Mouse (Mus musculus) intestine, postnatal 0 days (tissue): ENCODE data around the gene Msi2. TPM values are rescaled to one million over a fixed set of nuclear protein-coding genes. Genes with fewer than 3 reads are reported as not detected.

Source experiments
- ATAC-seq: fragments of 200-750 bp; cut with Nextera tagmentation; 2 replicates; pipeline ENCODE4 v1.8.0; 2017; ENCODE audit warnings: mild to moderate bottlenecking, moderate TSS enrichment, moderate library complexity
- H3K27ac ChIP-seq: fragments of 300-500 bp; sonication (generic); 2 replicates; pipeline ENCODE4 v1.5.1; 2014; ENCODE audit warnings: mild to moderate bottlenecking, low read depth, low read length, moderate library complexity
- H3K27me3 ChIP-seq: fragments of 300-500 bp; sonication (generic); replicated peaks from 2 replicates; pipeline ENCODE4 v1.6.1; 2014; ENCODE audit warnings: low read length, mixed read lengths; ENCODE audit not compliant: control insufficient read depth, insufficient read depth
- H3K36me3 ChIP-seq: fragments of 300-500 bp; sonication (generic); 2 replicates; pipeline ENCODE4 v1.6.1; 2014; ENCODE audit warnings: mild to moderate bottlenecking, moderate library complexity; ENCODE audit not compliant: control insufficient read depth, insufficient read depth
- H3K4me1 ChIP-seq: fragments of 300-500 bp; sonication (generic); replicated peaks from 2 replicates; pipeline ENCODE4 v1.6.1; 2014; ENCODE audit warnings: antibody characterized with exemption, low read length, mixed read lengths; ENCODE audit not compliant: control insufficient read depth, insufficient read depth
- H3K4me2 ChIP-seq: fragments of 300-500 bp; sonication (generic); replicated peaks from 2 replicates; pipeline ENCODE4 v1.6.1; 2014; ENCODE audit warnings: low read depth, mild to moderate bottlenecking, moderate library complexity
- H3K4me3 ChIP-seq: fragments of 300-500 bp; sonication (generic); 2 replicates; pipeline ENCODE4 v1.5.1; 2014; ENCODE audit warnings: low read depth, low read length
- H3K9ac ChIP-seq: fragments of 300-500 bp; sonication (generic); 2 replicates; pipeline ENCODE4 v1.6.1; 2014; ENCODE audit warnings: mild to moderate bottlenecking, low read depth, low read length
- H3K9me3 ChIP-seq: fragments of 300-500 bp; sonication (generic); 2 replicates; pipeline ENCODE4 v1.6.1; 2016; ENCODE audit warnings: mixed run types; ENCODE audit not compliant: control insufficient read depth
- CTCF ChIP-seq: sonication (generic); IDR thresholded peaks from 2 replicates; pipeline ENCODE4 v1.5.1; 2016; ENCODE audit warnings: low read depth, mild to moderate bottlenecking, control low read depth, antibody characterized with exemption, moderate library complexity
- WGBS: fragments of 180-500 bp; shearing (Covaris S2); extraction: QIAGEN DNeasy Blood & Tissue Kit; methylation state at CpG from one replicate; pipeline ENCODE4 v1.1.7; 2014; 5-methylcytosine and 5-hydroxymethylcytosine counted together
- polyA plus RNA-seq: library from polyadenylated mRNA; unstranded; fragments of >200 nt; fragmentation: Nextera tagmentation; extraction: Ambion mirVana; gene quantifications from 2 replicates; pipeline ENCODE4 v1.2.1, GENCODE M21; 2015

Gene Msi2
- polyA plus RNA-seq, 1 experiment from 2014 or later = 7.5 TPM

DNA sequence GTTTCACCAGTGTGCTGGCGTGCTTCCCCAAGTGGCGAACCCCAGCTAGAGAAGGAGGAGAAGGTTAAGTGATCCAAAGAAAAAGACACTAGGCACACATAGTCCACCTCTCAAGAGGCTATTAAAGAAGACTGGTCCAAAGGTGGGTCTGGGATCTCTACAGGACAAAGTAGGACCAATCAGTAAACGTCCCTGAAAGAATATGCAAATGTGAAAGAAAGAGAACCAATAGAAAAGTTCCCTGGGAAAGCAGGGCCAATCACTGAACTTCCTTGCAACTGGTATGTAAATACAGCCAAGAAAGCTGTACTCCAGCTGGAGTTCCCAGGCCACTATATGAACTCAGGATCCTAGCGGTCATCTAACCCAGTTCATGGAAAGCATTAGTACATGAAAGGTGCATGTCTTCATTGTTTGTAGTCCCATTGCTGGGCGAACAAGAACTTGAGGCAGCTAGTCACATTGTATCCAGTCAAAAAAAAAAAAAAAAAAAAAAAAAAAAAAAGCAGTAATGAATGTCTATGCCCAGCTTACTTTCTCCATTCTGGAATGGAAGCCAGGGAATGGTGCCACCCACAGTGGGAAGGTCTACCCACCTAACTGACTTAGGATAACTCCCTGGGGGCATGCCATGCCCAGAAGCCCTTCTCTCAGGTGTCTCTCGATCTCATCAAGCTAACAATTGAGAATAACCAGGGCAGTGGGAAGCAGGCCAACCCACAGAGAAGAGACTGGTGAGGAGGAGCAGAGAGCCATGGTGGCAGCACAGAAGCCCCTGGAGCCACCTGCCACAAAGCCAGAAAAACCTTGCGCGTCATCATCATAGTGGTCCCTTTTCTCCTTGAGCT, 87.0 kb downstream of the Msi2 start:
- Histone ChIP-seq H3K4me1 (peaks cover 9% of the 10 kb centered on the region), H3K4me3 (no peak overlapping the region), H3K9ac (no peak overlapping the region), H3K27ac (no peak overlapping the region), H3K9me3 (no peaks in the 10 kb centered on the region), H3K36me3 (no peaks in the 10 kb centered on the region), H3K27me3 (no peaks in the 10 kb centered on the region), H3K4me2 (no peak overlapping the region)
- ATAC-seq = peak; percentile 67
- TF ChIP-seq CTCF = no peak
- 83% methylated on average over 8 of the region's 8 CpGs for WGBS

GRCm38 (mm10) chr11:88629619-88630018, 88.7 kb downstream of the Msi2 start:
- no peak overlapping the region for H3K27ac ChIP-seq
- H3K9me3 ChIP-seq = no peaks in the 10 kb centered on the region
- H3K4me1 ChIP-seq = peaks cover 6% of the 10 kb centered on the region
- TF ChIP-seq CTCF = no peak
- WGBS = 58% methylated on average over 4 of the region's 4 CpGs
- ATAC-seq = no peak
- H3K4me2 ChIP-seq = no peak overlapping the region
- H3K4me3 ChIP-seq = no peak overlapping the region
- no peaks in the 10 kb centered on the region for H3K27me3 ChIP-seq
- no peak overlapping the region for H3K9ac ChIP-seq
- H3K36me3 ChIP-seq = no peaks in the 10 kb centered on the region

GRCm38 (mm10) chr11:88629165-88629564, 89.1 kb downstream of the Msi2 start:
- no peak for TF ChIP-seq CTCF
- 43% methylated on average over 4 of the region's 4 CpGs for WGBS
- Histone ChIP-seq H3K9me3 (no peaks in the 10 kb centered on the region), H3K4me1 (peaks cover 4% of the 10 kb centered on the region; the same call in 1 of the 2 replicates), H3K4me2 (no peak overlapping the region), H3K4me3 (no peak overlapping the region), H3K27me3 (no peaks in the 10 kb centered on the region), H3K27ac (no peak overlapping the region), H3K9ac (no peak overlapping the region), H3K36me3 (no peaks in the 10 kb centered on the region)
- no peak for ATAC-seq

DNA sequence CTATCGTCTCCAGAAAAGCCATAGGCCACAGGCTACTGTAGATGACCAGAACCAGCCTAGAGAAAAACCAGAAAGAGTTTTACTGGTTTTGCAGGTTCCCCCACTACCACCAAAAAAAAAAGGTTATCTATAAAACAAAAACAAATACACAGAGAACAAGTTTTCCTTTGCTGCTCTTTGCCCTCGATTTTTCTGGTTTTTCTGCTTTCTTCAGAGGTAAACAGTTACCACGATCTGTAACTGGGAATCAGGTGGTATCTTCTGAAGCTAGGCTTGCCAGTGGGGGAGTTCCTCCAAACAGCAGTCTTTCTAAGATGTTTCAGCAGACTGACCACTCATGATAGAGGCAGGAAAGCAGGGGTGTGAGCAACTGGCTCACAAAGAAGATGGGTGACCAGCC, 89.6 kb downstream of the Msi2 start:
- WGBS = 32% methylated on average over 3 of the region's 3 CpGs
- ATAC-seq = no peak
- Histone ChIP-seq H3K4me2 (no peak overlapping the region), H3K27me3 (no peaks in the 10 kb centered on the region), H3K9ac (no peak overlapping the region), H3K9me3 (no peaks in the 10 kb centered on the region), H3K36me3 (no peaks in the 10 kb centered on the region), H3K27ac (no peak overlapping the region), H3K4me3 (no peak overlapping the region), H3K4me1 (peaks cover 7% of the 10 kb centered on the region; the same call in 1 of the 2 replicates)
- no peak for TF ChIP-seq CTCF

GRCm38 (mm10) chr11:88627327-88627726, 91.0 kb downstream of the Msi2 start:
- Histone ChIP-seq H3K27ac (peak overlapping the region; percentile 57), H3K27me3 (no peaks in the 10 kb centered on the region), H3K4me1 (peaks cover 16% of the 10 kb centered on the region; the same call in 1 of the 2 replicates), H3K9ac (no peak overlapping the region), H3K36me3 (no peaks in the 10 kb centered on the region), H3K9me3 (no peaks in the 10 kb centered on the region), H3K4me3 (no peak overlapping the region), H3K4me2 (no peak overlapping the region)
- no peak for TF ChIP-seq CTCF
- WGBS = 56% methylated on average over 7 of the region's 7 CpGs
- ATAC-seq = no peak

GRCm38 (mm10) chr11:88626576-88626975, 91.7 kb downstream of the Msi2 start:
- Histone ChIP-seq H3K4me1 (peaks cover 13% of the 10 kb centered on the region; the same call in 1 of the 2 replicates), H3K9ac (no peak overlapping the region), H3K27ac (peak overlapping the region; percentile 57), H3K4me2 (no peak overlapping the region), H3K27me3 (no peaks in the 10 kb centered on the region), H3K9me3 (no peaks in the 10 kb centered on the region), H3K36me3 (no peaks in the 10 kb centered on the region), H3K4me3 (no peak overlapping the region)
- WGBS = 83% methylated on average over 8 of the region's 8 CpGs
- TF ChIP-seq CTCF = no peak
- 0 out of 2 replicates have a peak, but pooled peaks have one; percentile 23 for ATAC-seq
